Mouse (Mus musculus) kidney, adult 2 months (tissue): ENCODE results near the gene Maco1.

ENCODE experiments used
- CTCF ChIP-seq: fragments of 200-500 bp; conservative IDR thresholded peaks from 2 replicates; pipeline ENCODE4 v1.5.1; 2011; ENCODE audit warnings: low read depth, mild to moderate bottlenecking, control low read depth, low read length, moderate library complexity, mixed read lengths; ENCODE audit not compliant: insufficient read depth, insufficient read length
- POLR2A ChIP-seq: fragments of 200-500 bp; IDR thresholded peaks from one replicate; pipeline ENCODE4 v1.6.1; 2011; ENCODE audit warnings: low read depth, low read length, control low read depth

DNA sequence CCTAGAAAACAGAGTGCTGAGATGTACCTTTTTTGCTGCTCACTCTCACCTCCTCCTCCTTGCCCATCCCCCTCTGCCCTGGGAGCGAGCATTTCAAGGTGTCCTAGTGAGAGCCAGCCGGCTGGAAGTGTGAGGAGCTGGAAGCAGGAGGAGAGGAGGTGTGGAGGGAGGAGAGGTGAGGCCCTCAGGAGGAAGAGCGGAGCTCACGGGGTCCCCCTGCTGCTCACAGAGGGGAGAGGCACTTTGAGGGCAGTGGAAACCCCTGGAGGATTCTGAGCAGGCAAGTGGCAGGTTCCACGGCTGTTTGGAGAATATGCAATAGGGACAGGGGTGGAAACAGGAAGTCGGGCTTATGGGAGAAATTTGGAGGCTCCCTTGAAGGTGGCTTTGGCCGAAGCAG, 30.1 kb upstream of the Maco1 start:
- peak; percentile 69 for TF ChIP-seq CTCF
- TF ChIP-seq POLR2A: no peak
